Mouse (Mus musculus) testis, adult 2 months (tissue): Measurements from ENCODE around the gene Exoc2.

ENCODE experiments used
- CTCF ChIP-seq: fragments of 200-500 bp; IDR thresholded peaks from 2 replicates; pipeline ENCODE4 v1.5.1; 2012; ENCODE audit warnings: low read depth, mild to moderate bottlenecking, inconsistent platforms, low read length, moderate library complexity; ENCODE audit not compliant: control insufficient read depth, insufficient read depth, insufficient replicate concordance
- POLR2A ChIP-seq: fragments of 200-500 bp; IDR thresholded peaks from 2 replicates; pipeline ENCODE4 v1.6.1; 2012; ENCODE audit warnings: low read depth, mild to moderate bottlenecking, inconsistent platforms, low read length, moderate library complexity; ENCODE audit not compliant: control insufficient read depth

DNA sequence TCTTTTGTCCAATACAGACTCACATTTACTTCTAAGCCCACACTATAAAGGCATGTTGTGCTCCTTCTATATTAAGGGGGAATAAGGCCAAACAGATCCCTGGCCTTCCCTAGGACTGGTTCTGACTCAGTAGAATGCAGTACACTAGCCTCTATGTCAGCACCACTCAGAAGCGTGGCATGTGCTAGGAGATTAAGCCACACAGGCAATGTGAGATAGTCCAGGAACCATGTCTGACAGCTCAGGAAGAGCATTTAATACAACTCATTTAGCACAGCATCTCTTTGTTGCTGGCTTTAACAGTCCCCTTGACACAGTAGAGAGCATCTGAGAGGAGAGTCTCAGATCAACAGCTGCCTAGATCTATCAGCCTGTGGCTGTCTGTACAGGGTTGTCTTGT, 100.4 kb downstream of the Exoc2 start:
- TF ChIP-seq CTCF (no peak), POLR2A (no peak)
